Mouse (Mus musculus) sigmoid colon, adult 10 weeks (tissue): ENCODE measurements around the gene Bcl2a1b. TPM values are rescaled to one million over a fixed set of nuclear protein-coding genes. Genes with fewer than 3 reads are reported as not detected.

Experiments
- polyA plus RNA-seq: library from polyadenylated mRNA; stranded (reverse); fragments of 350-450 nt; fragmentation: Illumina TruSeq; extraction: RNeasy Lipid Tissue Mini Kit (QIAGEN cat#74804); gene quantifications from one replicate; pipeline ENCODE4 v1.2.3, GENCODE M21; 2014; ENCODE audit warnings: low read depth, low replicate concordance

The Bcl2a1b gene
- polyA plus RNA-seq: 21.6 TPM

GRCm38 (mm10) chr9:89198969-89199416 is at the start of gene Bcl2a1b, which contains the start of gene Gm29094:
Bcl2a1b (plus strand) TSS chr9:89199209.
Gm29094 (plus strand) TSS chr9:89199379.

GRCm38 (mm10) chr9:89210353-89211064 is 11.5 kb downstream of the Bcl2a1b start, which contains the start of gene Mthfs:
Mthfs (plus strand) TSS chr9:89210676.

Other genes starting within 250 kb of the Bcl2a1b start
- 5.3 TPM for gene Bcl2a1a, start 242.3 kb upstream of the Bcl2a1b start, polyA plus RNA-seq
- not detected for gene Trim43b, start 106.4 kb upstream of the Bcl2a1b start, polyA plus RNA-seq
- gene Gm29094, start 170 bp downstream of the Bcl2a1b start, polyA plus RNA-seq: 0.95 TPM
- 29.3 TPM for gene Mthfs, start 11.5 kb downstream of the Bcl2a1b start, polyA plus RNA-seq